Mouse (Mus musculus) bone marrow, adult 2 months (tissue): ENCODE measurements around the gene Soga1. TPM values are rescaled to one million over a fixed set of nuclear protein-coding genes. Genes with fewer than 3 reads are reported as not detected.

ENCODE experiments used
- H3K27ac ChIP-seq: fragments of 200-500 bp; 2 replicates; pipeline ENCODE4 v1.5.1; 2012; ENCODE audit warnings: low read depth, mild to moderate bottlenecking, control low read depth, inconsistent platforms, low read length; ENCODE audit not compliant: control insufficient read depth, poor library complexity, insufficient read depth
- H3K4me1 ChIP-seq: fragments of 200-500 bp; 2 replicates; pipeline ENCODE4 v1.6.1; 2011; ENCODE audit warnings: low read length; ENCODE audit not compliant: control insufficient read depth, insufficient read depth
- H3K4me3 ChIP-seq: fragments of 200-500 bp; replicated peaks from 2 replicates; pipeline ENCODE3; 2011; ENCODE audit warnings: mild to moderate bottlenecking, low read depth, low read length, control low read depth; ENCODE audit not compliant: control insufficient read depth
- CTCF ChIP-seq: fragments of 200-500 bp; IDR thresholded peaks from 2 replicates; pipeline ENCODE4 v1.5.1; 2011; ENCODE audit warnings: low read length, control low read depth; ENCODE audit not compliant: control insufficient read depth, insufficient read depth
- POLR2A ChIP-seq: fragments of 200-500 bp; IDR thresholded peaks from 2 replicates; pipeline ENCODE4 v1.6.1; 2011; ENCODE audit warnings: low read depth, mild to moderate bottlenecking, control low read depth, low read length, borderline replicate concordance; ENCODE audit not compliant: control insufficient read depth
- WGBS: fragments of 180-500 bp; shearing (Covaris S2); methylation state at CpG from one replicate; pipeline ENCODE4 v1.1.7; 2018; 5-methylcytosine and 5-hydroxymethylcytosine counted together
- polyA plus RNA-seq: library from polyadenylated mRNA; stranded (reverse); fragments of >200 nt; gene quantifications from 2 replicates; pipeline ENCODE4 v1.2.4, GENCODE M21; 2011; ENCODE audit warnings: low replicate concordance; ENCODE audit not compliant: missing spikeins, insufficient read depth, insufficient read length

Soga1 gene
- polyA plus RNA-seq, 1 experiment, result 5.0 TPM

DNA sequence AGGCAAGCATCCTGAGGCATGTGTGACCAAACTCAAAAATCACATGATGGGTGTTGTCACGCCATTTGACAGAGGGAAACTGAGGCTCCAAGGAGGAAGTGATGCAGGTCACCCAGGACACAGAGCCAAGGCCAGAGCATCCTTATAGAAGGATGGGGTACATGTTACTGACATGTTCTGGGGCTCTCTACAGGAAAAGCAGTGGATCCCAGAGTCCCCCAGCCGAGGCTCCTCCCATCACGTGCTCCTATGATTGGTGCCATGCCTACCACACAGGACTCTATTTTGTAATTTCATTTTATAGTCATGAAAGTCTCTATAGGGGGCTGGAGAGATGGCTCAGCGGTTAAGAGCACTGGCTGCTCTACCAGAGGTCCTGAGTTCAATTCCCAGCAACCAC is 21.3 kb downstream of the Soga1 start:
- Histone ChIP-seq H3K27ac (no peak overlapping the region; the same call in 1 of the 2 replicates), H3K4me1 (no peaks in the 10 kb centered on the region; the same call in 1 of the 2 replicates), H3K4me3 (no peak overlapping the region)
- TF ChIP-seq POLR2A, result no peak
- no peak for TF ChIP-seq CTCF
- 84% methylated on average over 4 of the region's 4 CpGs for WGBS

DNA sequence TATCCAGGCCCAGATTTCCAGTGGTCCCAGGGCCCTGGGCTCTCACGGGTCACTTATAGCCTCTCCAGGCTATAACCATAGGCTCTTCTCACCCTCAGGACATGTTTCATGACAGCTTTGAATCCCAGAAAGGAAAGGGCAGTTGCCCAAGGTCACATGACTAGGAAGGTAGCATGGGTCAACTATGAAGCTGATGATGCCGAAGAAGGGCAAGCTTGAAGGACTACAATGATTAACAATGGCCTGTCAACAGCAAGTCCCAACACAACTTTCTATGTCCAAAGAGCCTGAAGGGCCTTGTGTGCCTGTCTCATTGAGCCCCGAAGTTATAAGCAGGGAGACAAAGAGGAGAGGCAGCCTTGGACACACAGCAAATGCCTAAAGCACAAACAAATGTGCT is 21.9 kb downstream of the Soga1 start:
- TF ChIP-seq POLR2A (no peak), CTCF (no peak)
- Histone ChIP-seq H3K27ac (no peak overlapping the region; the same call in 1 of the 2 replicates), H3K4me1 (no peaks in the 10 kb centered on the region; the same call in 1 of the 2 replicates), H3K4me3 (no peak overlapping the region)
- 87% methylated on average over 3 of the region's 3 CpGs for WGBS

DNA sequence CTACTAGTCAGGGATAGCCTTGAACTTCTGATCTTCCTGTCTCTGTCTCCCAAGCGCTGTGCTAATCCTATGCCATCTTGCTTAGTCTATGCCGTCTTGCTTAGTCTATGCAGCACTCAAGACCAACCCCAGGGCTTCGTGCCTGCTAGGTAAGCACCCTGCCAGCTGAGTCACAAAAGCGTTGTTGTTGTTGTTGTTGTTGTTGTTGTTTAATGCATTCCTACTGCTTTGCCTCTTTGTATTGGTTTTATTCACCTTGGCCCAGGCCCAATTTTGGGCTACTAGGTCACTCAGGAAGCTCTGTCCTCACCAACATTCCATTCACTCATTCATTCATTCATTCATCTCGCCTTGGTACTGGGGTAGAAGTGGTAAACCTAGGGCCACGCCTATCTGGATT is 23.3 kb downstream of the Soga1 start:
- no peak overlapping the region for H3K4me3 ChIP-seq
- WGBS, result 80% methylated on average over 6 of the region's 6 CpGs
- no peaks in the 10 kb centered on the region; the same call in 1 of the 2 replicates for H3K4me1 ChIP-seq
- no peak for TF ChIP-seq POLR2A
- TF ChIP-seq CTCF, result no peak
- no peak overlapping the region for H3K27ac ChIP-seq

- H3K27ac ChIP-seq, result no peak overlapping the region
- H3K4me1 ChIP-seq, result no peaks in the 10 kb centered on the region; the same call in 1 of the 2 replicates
- 47% methylated on average over 5 of the region's 5 CpGs for WGBS
- no peak overlapping the region for H3K4me3 ChIP-seq
- TF ChIP-seq POLR2A, result no peak
- TF ChIP-seq CTCF, result no peak
Measured at GRCm38 (mm10) chr2:157054816-157055215, 24.2 kb downstream of the Soga1 start.

DNA sequence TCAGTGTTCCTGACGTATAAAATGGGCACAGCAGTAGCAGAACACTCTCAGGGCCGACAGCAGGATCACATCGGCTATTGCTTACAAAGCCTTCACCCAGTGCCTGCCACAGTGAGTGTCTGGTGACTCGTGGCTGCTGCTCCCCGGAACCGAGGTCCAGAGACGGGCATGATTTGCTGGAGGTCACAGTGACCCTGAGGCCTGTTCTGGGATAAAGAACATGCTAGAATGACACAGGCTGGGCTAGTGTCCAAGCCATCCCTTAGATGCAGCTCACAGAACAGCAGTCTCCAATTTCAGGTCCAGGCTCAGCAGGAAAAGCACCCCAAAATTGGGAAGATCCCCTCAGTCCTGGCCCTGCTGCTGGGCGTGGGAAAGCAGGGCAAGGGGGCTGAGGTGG is 24.8 kb downstream of the Soga1 start:
- Histone ChIP-seq H3K27ac (no peak overlapping the region), H3K4me1 (no peaks in the 10 kb centered on the region; the same call in 1 of the 2 replicates), H3K4me3 (no peak overlapping the region)
- 79% methylated on average over 8 of the region's 8 CpGs for WGBS
- TF ChIP-seq CTCF (no peak), POLR2A (no peak)

DNA sequence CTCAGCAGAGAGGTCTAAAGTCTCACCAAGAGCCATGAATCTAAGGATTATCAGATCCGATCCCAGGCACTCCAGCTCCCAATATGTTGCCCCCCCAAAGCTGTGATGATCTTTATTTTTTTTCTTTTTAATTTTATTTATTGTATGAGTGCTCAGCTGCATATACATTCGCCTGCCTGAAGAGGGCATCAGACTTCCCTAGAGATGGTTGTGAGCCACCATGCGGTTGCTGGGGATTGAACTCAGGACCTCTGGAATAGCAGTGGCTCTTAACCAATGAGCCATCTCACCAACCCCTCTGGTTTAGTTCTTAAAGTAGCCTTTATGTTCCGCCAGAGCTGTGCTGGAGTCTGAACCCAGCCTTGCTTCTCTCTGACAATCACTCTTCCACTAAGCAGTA is 25.3 kb downstream of the Soga1 start:
- 62% methylated on average over 4 of the region's 4 CpGs for WGBS
- TF ChIP-seq CTCF (no peak), POLR2A (no peak)
- Histone ChIP-seq H3K4me3 (no peak overlapping the region), H3K27ac (no peak overlapping the region), H3K4me1 (no peaks in the 10 kb centered on the region)

DNA sequence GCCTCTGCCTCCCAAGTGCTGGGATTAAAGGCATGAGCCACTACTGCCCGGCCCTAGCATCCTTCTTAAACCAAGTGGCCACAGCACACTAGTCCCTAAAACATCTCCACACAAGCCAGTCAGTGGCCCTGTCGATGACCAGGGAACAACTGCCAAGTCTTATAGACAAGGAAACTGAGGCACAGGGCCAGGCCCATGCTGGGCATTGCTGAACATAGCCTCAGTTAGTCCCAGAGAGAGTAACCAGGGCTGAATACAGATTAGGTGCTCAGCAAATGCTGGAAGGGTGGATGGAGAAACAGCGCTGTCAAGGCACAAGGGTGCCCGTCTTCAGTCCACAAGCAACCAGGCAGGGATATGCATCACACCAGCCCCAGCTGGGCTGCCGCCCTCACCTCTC is 25.9 kb downstream of the Soga1 start:
- WGBS, result 84% methylated on average over 5 of the region's 5 CpGs
- no peaks in the 10 kb centered on the region for H3K4me1 ChIP-seq
- no peak overlapping the region for H3K27ac ChIP-seq
- no peak overlapping the region for H3K4me3 ChIP-seq
- TF ChIP-seq POLR2A, result no peak
- no peak for TF ChIP-seq CTCF

- Histone ChIP-seq H3K4me3 (no peak overlapping the region), H3K27ac (no peak overlapping the region), H3K4me1 (no peaks in the 10 kb centered on the region)
- TF ChIP-seq POLR2A, result no peak
- no peak for TF ChIP-seq CTCF
- WGBS, result 90% methylated on average over 8 of the region's 8 CpGs
Measured at GRCm38 (mm10) chr2:157052448-157052847, 26.6 kb downstream of the Soga1 start.

DNA sequence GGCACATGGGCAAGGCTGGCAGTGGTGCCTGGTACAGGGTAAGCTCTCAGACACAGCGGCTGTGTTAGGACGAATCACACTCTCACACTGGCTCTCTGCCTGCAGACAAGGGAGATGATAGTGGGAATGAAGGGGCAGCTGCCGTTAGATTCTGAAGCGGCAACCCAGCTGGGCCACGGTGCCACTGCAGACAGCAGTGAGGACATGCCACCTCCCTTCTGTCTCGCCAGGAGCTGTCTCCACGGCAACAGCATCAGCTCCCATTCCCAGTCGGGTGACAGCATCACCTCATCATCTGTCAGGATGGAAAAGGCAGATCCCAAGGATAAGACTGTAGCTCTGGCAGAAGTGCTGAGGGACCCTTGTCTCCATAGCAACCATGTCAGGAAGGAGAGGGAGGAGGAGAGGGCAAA is 29.2 kb downstream of the Soga1 start:
- no peak for TF ChIP-seq CTCF
- TF ChIP-seq POLR2A, result no peak
- no peak overlapping the region for H3K27ac ChIP-seq
- no peak overlapping the region for H3K4me3 ChIP-seq
- 91% methylated on average over 8 of the region's 8 CpGs for WGBS
- no peaks in the 10 kb centered on the region for H3K4me1 ChIP-seq

DNA sequence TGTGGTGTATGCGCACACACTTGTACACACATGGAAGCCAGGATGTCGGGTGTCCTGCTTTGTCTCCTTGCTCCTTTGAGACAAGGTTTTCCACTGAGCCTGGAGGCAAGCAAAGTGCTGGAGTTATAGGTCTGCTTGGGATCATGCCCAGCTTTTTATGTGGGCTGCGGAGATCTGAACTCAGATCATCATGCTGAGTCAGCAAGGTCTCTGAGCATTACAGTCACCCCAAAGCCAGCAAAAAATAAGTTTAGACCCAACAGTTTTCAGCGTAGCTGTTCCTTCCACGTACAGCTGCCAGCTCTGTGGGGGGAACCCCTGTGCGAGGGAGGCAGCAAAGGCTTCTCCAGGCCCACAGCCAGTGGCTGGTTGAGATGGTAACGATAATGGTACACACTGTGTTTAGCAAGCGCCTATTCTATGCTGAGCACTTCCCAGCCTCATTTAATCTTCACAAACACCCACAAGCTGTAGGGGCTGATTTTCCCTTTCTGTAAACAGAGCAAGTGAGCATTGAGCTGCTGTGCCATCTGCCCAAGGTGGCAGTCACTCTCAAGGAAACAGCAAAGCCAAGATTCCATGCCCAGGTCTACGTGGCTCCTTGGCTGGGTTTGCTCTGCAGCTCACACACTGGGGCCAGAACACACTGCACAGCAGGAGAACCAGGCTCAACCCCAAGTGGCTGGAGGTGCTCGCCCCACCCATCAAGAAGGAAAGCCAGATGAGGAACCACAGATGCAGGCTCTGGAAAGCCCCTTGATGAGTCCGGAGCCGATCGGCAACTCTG is 30.5 kb downstream of the Soga1 start:
- WGBS, result 72% methylated on average over 13 of the region's 13 CpGs

More for the DNA sequence above, 30.5 kb downstream of the Soga1 start:
- TF ChIP-seq POLR2A (no peak), CTCF (no peak)
- no peaks in the 10 kb centered on the region for H3K4me1 ChIP-seq
- no peak overlapping the region for H3K27ac ChIP-seq
- no peak overlapping the region for H3K4me3 ChIP-seq
